Mouse (Mus musculus) embryonic fibroblast, embryonic 13.5 days (primary cell): ENCODE results near the gene Higd2a.

ENCODE experiments used
- CTCF ChIP-seq: IDR thresholded peaks from 2 replicates; pipeline ENCODE4 v1.5.1; 2011; ENCODE audit warnings: mild to moderate bottlenecking, control low read depth, low read length, moderate library complexity, borderline replicate concordance; ENCODE audit not compliant: insufficient read depth
- POLR2A ChIP-seq: IDR thresholded peaks from 2 replicates; pipeline ENCODE4 v1.6.1; 2011; ENCODE audit warnings: low read depth, mild to moderate bottlenecking, control low read depth, low read length, moderate library complexity

GRCm38 (mm10) chr13:54548036-54548435 is 42.0 kb upstream of the Higd2a start:
- TF ChIP-seq POLR2A (no peak), CTCF (no peak)
